Mouse (Mus musculus): ENCODE measurements around the gene Pifo. TPM values are rescaled to one million over a fixed set of nuclear protein-coding genes. Genes with fewer than 3 reads are reported as not detected.

Pifo gene
- total RNA-seq, 4 experiments from 2014 or later = 0.55 to 1.1 (median 0.81) TPM

GRCm38 (mm10) chr3:105958204-105958603 lies 56.2 kb downstream of the Pifo start:
- DNase-seq (ENCODE audit: low spot score in 2 of 2) = no peak

- no peak for DNase-seq (ENCODE audit: low spot score in 2 of 2)
Observed at GRCm38 (mm10) chr3:105957235-105957634, 57.2 kb downstream of the Pifo start.

- no peak for DNase-seq (ENCODE audit: low spot score in 2 of 2)
Observed at GRCm38 (mm10) chr3:105951348-105951747, 63.1 kb downstream of the Pifo start.

Other genes with a start within 250 kb of the Pifo start
- 100 to 1,000 TPM in 1 of 4 experiments, 10 to 100 TPM in 3; 80.2 to 101 (median 89.7) TPM for gene Rap1a, start 213.3 kb downstream of the Pifo start, total RNA-seq (2022)
- gene Adora3, start 143.8 kb downstream of the Pifo start, total RNA-seq (2022) = 1 to 10 TPM in 3 of 4 experiments, under 1 TPM in 1; 0.89 to 3.8 (median 2.5) TPM
- gene Tmigd3, start 143.7 kb downstream of the Pifo start, total RNA-seq (2022) = under 1 TPM; 0.41 to 0.78 (median 0.63) TPM
- 1 to 10 TPM in 3 of 4 experiments, under 1 TPM in 1; 0.47 to 2.4 (median 1.5) TPM for gene I830077J02Rik, start 82.0 kb downstream of the Pifo start, total RNA-seq (2022)
- gene Wdr77, start 55.3 kb downstream of the Pifo start, total RNA-seq (2022) = 10 to 100 TPM; 43.3 to 55.6 (median 52.0) TPM
- gene Atp5f1, start 54.5 kb downstream of the Pifo start, total RNA-seq (2022) = 100 to 1,000 TPM; 237 to 261 (median 249) TPM
- 1 to 10 TPM; 2.7 to 5.4 (median 4.1) TPM for gene Ovgp1, start 40.9 kb downstream of the Pifo start, total RNA-seq (2022)
- gene Chil5, start 18.2 kb upstream of the Pifo start, total RNA-seq (2022) = not detected
- 1 to 10 TPM in 1 of 4 experiments, under 1 TPM in 3; 0.64 to 2.0 (median 0.80) TPM for gene Chia1, start 98.6 kb upstream of the Pifo start, total RNA-seq (2022)
- gene Chil3, start 152.9 kb upstream of the Pifo start, total RNA-seq (2022) = not detected
- not detected for gene Chil4, start 204.9 kb upstream of the Pifo start, total RNA-seq (2022)

Data from layer of hippocampus, adult 8-10 months (tissue).